Mouse (Mus musculus) kidney, embryonic 14.5 days (tissue): ENCODE data around the gene Mlh3. TPM values are rescaled to one million over a fixed set of nuclear protein-coding genes. Genes with fewer than 3 reads are reported as not detected.
"Not testable (repeated sequence)": the region's sequence is repeated elsewhere in the genome, so short reads cannot be mapped to it uniquely, and the experiment has no call there.

ENCODE experiments used
- ATAC-seq: fragments of 200-750 bp; cut with Nextera tagmentation; 2 replicates; pipeline ENCODE4 v1.8.0; 2017; ENCODE audit warnings: moderate number of reproducible peaks, mild to moderate bottlenecking, moderate TSS enrichment, moderate library complexity; ENCODE audit not compliant: low FRiP score, low TSS enrichment
- H3K27ac ChIP-seq: fragments of 300-500 bp; sonication (generic); 2 replicates; pipeline ENCODE4 v1.5.1; 2014; ENCODE audit warnings: low read depth, mild to moderate bottlenecking, low read length, moderate library complexity, mixed read lengths
- H3K27me3 ChIP-seq: fragments of 300-500 bp; sonication (generic); 2 replicates; pipeline ENCODE4 v1.6.1; 2014; ENCODE audit warnings: mild to moderate bottlenecking, low read length; ENCODE audit not compliant: control insufficient read depth, insufficient read depth
- H3K36me3 ChIP-seq: fragments of 300-500 bp; sonication (generic); 2 replicates; pipeline ENCODE4 v1.6.1; 2014; ENCODE audit warnings: low read length, mixed read lengths; ENCODE audit not compliant: control insufficient read depth, insufficient read depth
- H3K4me1 ChIP-seq: fragments of 300-500 bp; sonication (generic); 2 replicates; pipeline ENCODE4 v1.6.1; 2014; ENCODE audit warnings: low read length, mixed read lengths; ENCODE audit not compliant: control insufficient read depth, insufficient read depth
- H3K4me2 ChIP-seq: fragments of 300-500 bp; sonication (generic); replicated peaks from 2 replicates; pipeline ENCODE4 v1.6.1; 2014; ENCODE audit warnings: low read depth, mild to moderate bottlenecking, low read length
- H3K4me3 ChIP-seq: fragments of 300-500 bp; sonication (generic); 2 replicates; pipeline ENCODE4 v1.5.1; 2014; ENCODE audit warnings: mild to moderate bottlenecking, low read length
- H3K9ac ChIP-seq: fragments of 300-500 bp; sonication (generic); 2 replicates; pipeline ENCODE4 v1.6.1; 2014; ENCODE audit warnings: low read depth, mild to moderate bottlenecking, low read length, moderate library complexity
- H3K9me3 ChIP-seq: fragments of 300-500 bp; sonication (generic); 2 replicates; pipeline ENCODE4 v1.6.1; 2016; ENCODE audit warnings: low read length; ENCODE audit not compliant: control insufficient read depth
- WGBS: fragments of 180-500 bp; shearing (Covaris S2); extraction: QIAGEN DNeasy Blood & Tissue Kit; methylation state at CpG from one replicate; pipeline ENCODE4 v1.1.7; 2014; 5-methylcytosine and 5-hydroxymethylcytosine counted together
- polyA plus RNA-seq: library from polyadenylated mRNA; unstranded; fragments of >200 nt; fragmentation: Nextera tagmentation; extraction: Ambion mirVana; gene quantifications from 2 replicates; pipeline ENCODE4 v1.2.1, GENCODE M21; 2014

The Mlh3 gene
- polyA plus RNA-seq, 1 experiment from 2014 or later: 10.8 TPM

GRCm38 (mm10) chr12:85287809-85288485 is 17.5 kb upstream of the Mlh3 start, which contains the start of gene Acyp1:
TSS of gene Acyp1 (minus strand) at chr12:85288438.
- Histone ChIP-seq H3K27ac (peak within 1 kb of the TSS; percentile 76; the same call in 1 of the 2 replicates), H3K9me3 (peaks cover under 1% of the 10 kb centered on the region; the same call in 1 of the 2 replicates), H3K27me3 (no peaks in the 10 kb centered on the region), H3K4me1 (peaks cover 8% of the 10 kb centered on the region; the same call in 1 of the 2 replicates), H3K9ac (peak within 1 kb of the TSS; percentile 65), H3K4me2 (peak within 1 kb of the TSS; percentile 84), H3K4me3 (peak within 1 kb of the TSS; percentile 55), H3K36me3 (no peaks in the 10 kb centered on the region)
- peak; percentile 84 for ATAC-seq
- 6% methylated on average over 21 of the region's 21 CpGs for WGBS

DNA sequence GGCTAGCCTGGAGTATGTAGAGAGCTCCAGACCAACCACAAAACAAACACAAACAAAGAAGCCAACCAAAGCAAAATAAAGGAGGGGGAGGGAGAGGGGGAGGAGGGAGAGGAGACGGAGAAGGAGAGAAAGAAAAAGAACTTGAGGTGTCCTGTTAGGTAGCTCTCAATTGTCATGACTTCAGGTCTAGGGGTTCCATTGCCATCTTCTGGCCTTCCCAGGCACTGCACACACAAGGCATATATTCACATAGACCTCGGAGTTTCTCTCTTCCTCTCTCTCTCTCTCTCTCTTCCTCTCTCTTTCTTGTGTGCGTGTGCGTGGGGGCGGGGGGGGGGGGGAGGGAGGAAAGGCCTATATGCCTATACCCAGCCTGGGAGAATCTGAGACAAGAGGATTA is 16.5 kb upstream of the Mlh3 start:
- H3K9me3 ChIP-seq: no peaks in the 10 kb centered on the region
- no peaks in the 10 kb centered on the region for H3K36me3 ChIP-seq
- H3K4me3 ChIP-seq: no peak overlapping the region
- WGBS: 39% methylated on average over 2 of the region's 5 CpGs
- no peaks in the 10 kb centered on the region for H3K27me3 ChIP-seq
- ATAC-seq: no peak
- peaks cover 8% of the 10 kb centered on the region; the same call in 1 of the 2 replicates for H3K4me1 ChIP-seq
- no peak overlapping the region for H3K9ac ChIP-seq
- peak overlapping the region; percentile 84; the same call in 1 of the 2 replicates for H3K4me2 ChIP-seq
- H3K27ac ChIP-seq: 0 out of 2 replicates have a peak overlapping the region, but pooled peaks have one; percentile 43

GRCm38 (mm10) chr12:85284996-85285395 is 14.6 kb upstream of the Mlh3 start:
- Histone ChIP-seq H3K36me3 (no peaks in the 10 kb centered on the region), H3K4me1 (peaks cover 8% of the 10 kb centered on the region; the same call in 1 of the 2 replicates), H3K9ac (no peak overlapping the region), H3K27ac (no peak overlapping the region), H3K9me3 (no peaks in the 10 kb centered on the region), H3K4me3 (no peak overlapping the region), H3K4me2 (no peak overlapping the region), H3K27me3 (no peaks in the 10 kb centered on the region)
- no peak for ATAC-seq
- 88% methylated on average over 4 of the region's 4 CpGs for WGBS

DNA sequence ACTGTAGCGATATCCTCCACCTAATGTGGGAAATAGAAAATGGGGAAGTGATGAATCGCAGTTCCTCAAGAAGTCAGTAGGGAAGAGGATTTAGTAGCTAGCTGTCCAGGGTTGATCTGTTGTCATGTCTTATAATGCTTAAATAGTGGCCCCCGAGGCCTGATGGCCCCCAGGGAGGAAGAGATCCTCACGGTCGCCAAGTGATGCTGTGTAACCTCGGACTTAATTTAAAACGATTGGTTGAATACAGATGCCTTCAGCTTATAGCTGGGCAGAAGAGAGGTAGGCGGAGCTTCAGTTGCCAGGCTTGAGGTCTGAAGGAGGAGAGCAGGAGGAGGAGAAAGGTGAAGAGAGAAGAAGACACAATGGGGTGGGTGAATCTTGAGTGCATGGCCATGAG is 13.9 kb upstream of the Mlh3 start:
- H3K9me3 ChIP-seq: no peaks in the 10 kb centered on the region
- no peaks in the 10 kb centered on the region for H3K27me3 ChIP-seq
- ATAC-seq: no peak
- no peaks in the 10 kb centered on the region for H3K36me3 ChIP-seq
- no peak overlapping the region for H3K27ac ChIP-seq
- 77% methylated on average over 8 of the region's 8 CpGs for WGBS
- H3K4me3 ChIP-seq: no peak overlapping the region
- no peak overlapping the region for H3K9ac ChIP-seq
- no peak overlapping the region for H3K4me2 ChIP-seq
- H3K4me1 ChIP-seq: peaks cover 4% of the 10 kb centered on the region; the same call in 1 of the 2 replicates

DNA sequence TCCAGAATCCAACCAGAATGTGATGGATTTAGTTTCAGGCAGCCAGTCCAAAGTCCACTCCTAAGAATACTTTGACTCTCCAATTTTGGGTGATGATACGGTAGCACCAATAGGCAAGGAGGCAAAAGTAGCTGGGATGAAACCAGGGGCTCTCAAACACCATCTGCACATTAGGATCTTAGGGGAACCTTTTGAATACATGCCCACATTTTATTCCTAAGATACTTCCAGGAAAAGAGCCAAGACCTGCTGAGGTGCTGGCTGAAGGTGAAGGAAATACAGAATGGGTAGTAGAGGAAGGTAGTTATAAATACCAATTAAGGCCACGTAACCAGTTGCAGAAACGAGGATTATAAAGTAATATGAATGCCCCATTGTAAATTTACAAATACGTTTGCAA is 11.4 kb upstream of the Mlh3 start:
- not testable (repeated sequence) for H3K4me3 ChIP-seq, H3K36me3 ChIP-seq, ATAC-seq, H3K27ac ChIP-seq, H3K9ac ChIP-seq, H3K4me2 ChIP-seq, H3K4me1 ChIP-seq, H3K9me3 ChIP-seq, H3K27me3 ChIP-seq
- 97% methylated on average over 1 of the region's 4 CpGs for WGBS

GRCm38 (mm10) chr12:85280845-85281651 is 10.6 kb upstream of the Mlh3 start:
- H3K4me2 ChIP-seq: peak overlapping the region; percentile 37
- 73% methylated on average over 12 of the region's 12 CpGs for WGBS

DNA sequence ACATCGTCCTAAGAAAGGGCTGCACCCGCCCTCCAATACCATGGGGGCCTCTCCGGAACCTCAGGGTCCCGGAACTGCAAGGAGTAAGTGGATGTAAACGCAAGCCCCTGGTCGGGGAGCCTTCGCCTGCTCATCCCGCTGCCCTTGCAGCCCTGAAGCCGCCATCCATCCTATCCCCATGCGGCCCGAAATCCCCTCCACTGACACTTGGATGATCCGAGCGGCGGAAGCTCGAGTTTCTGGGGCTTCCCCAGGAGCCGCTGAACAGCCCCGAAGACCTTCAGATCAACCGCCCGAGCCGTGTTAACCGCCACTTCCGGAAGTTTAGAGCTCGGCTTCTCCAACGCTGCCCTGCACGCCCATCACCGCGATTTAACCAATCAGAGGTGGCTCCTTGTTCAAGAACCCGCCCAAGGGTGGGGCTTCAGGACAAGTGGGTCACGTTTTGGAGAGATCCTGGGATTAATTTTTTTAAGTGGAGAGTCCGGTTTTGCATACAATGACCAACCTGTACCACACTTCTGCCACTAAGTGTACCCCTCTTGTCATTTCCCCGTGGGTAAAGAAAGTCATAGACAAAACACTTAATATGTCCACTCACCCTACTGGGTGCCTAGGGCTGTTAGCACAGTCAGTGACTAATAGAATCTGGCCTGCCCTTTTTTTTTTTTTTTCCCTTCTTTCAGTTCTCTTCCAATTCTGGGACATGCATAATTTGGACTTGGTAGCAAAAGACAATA is 9.9 kb upstream of the Mlh3 start:
- under 1% methylated on average over 31 of the region's 31 CpGs for whole genome bisulfite sequencing
- peak; percentile 97 for ATAC-seq
- peak overlapping the region; percentile 78 for H3K4me3 ChIP-seq

More at GRCm38 (mm10) chr12:85280845-85281651, 10.6 kb upstream of the Mlh3 start:
- H3K9ac ChIP-seq: no peak overlapping the region
- no peaks in the 10 kb centered on the region for H3K27me3 ChIP-seq
- peak overlapping the region; percentile 78; the same call in 1 of the 2 replicates for H3K4me3 ChIP-seq
- no peaks in the 10 kb centered on the region for H3K36me3 ChIP-seq
- no peaks in the 10 kb centered on the region for H3K9me3 ChIP-seq
- no peaks in the 10 kb centered on the region for H3K4me1 ChIP-seq
- ATAC-seq: no peak
- no peak overlapping the region for H3K27ac ChIP-seq

DNA sequence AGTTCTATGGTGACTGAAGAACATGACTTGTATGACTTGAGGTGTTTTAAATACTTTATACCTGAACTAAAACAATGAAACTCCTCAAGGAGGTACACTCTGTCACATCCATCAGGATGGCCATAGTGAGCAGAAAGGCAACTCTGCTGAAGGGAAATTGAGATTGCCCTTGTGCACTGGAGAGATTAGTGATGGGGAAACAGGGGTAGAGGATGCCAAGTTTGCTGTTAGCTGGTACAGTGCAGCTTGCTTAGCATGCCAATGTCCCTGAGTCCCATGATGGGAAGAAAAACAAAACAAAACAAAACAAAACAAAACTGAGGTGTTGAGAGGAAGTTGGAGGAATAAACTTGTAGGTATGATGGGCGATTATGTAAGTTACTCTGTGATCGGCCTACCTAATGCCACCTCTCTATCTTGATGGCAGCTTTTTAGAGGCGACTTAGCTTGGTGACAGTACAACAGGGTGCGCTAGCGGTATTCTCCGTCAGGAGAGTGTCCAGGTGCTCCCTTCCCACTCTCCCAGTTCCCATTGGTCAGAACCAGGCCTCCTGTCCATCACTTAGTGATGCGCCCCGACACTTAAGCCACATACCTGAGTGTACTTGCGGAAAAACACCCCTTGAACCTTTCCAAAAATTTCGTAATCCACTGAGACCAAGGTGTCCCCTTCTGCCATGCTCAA is 9.1 kb upstream of the Mlh3 start:
- no peaks in the 10 kb centered on the region for H3K4me1 ChIP-seq
- peak overlapping the region; percentile 61; the same call in 1 of the 2 replicates for H3K27ac ChIP-seq
- WGBS: 7% methylated on average over 10 of the region's 10 CpGs
- no peaks in the 10 kb centered on the region for H3K27me3 ChIP-seq
- peak overlapping the region; percentile 83 for H3K9ac ChIP-seq
- H3K36me3 ChIP-seq: no peaks in the 10 kb centered on the region; the same call in 1 of the 2 replicates
- peak overlapping the region; percentile 87 for H3K4me2 ChIP-seq
- peak overlapping the region; percentile 78 for H3K4me3 ChIP-seq
- ATAC-seq: peak; percentile 45
- H3K9me3 ChIP-seq: no peaks in the 10 kb centered on the region

More for the DNA sequence above, 9.9 kb upstream of the Mlh3 start:
- Histone ChIP-seq H3K9me3 (no peaks in the 10 kb centered on the region), H3K4me1 (no peaks in the 10 kb centered on the region), H3K9ac (peak overlapping the region; percentile 83), H3K4me2 (peak overlapping the region; percentile 87), H3K27me3 (no peaks in the 10 kb centered on the region), H3K27ac (peak overlapping the region; percentile 61; the same call in 1 of the 2 replicates), H3K36me3 (no peaks in the 10 kb centered on the region)
